Mouse (Mus musculus) ES-E14 (cell line): Measurements from ENCODE around the gene Antxr1. TPM values are rescaled to one million over a fixed set of nuclear protein-coding genes. Genes with fewer than 3 reads are reported as not detected.

Experiments used
- DNase-seq: peaks from one replicate; pipeline ENCODE4 v3.0.0-alpha.2; 2013; ENCODE audit warnings: low read depth, low spot score
- H3K27ac ChIP-seq: 2 replicates; pipeline ENCODE4 v1.5.1; 2012; ENCODE audit warnings: low read depth, mild to moderate bottlenecking, low read length, moderate library complexity, mixed read lengths; ENCODE audit not compliant: poor library complexity, insufficient read depth, severe bottlenecking
- H3K36me3 ChIP-seq: 2 replicates; pipeline ENCODE4 v1.6.1; 2012; ENCODE audit warnings: mild to moderate bottlenecking, low read length, moderate library complexity, mixed read lengths; ENCODE audit not compliant: control insufficient read depth, poor library complexity, insufficient read depth, severe bottlenecking
- H3K4me1 ChIP-seq, 2 experiments: fragments of 150-350 bp in 1 of 2; sonication (generic) in 1 of 2; 2 replicates each; pipeline ENCODE4 v1.6.1; 2012; ENCODE audit warnings: low read length in 2 of 2, mild to moderate bottlenecking in 1 of 2, mixed read lengths in 1 of 2; ENCODE audit not compliant: control insufficient read depth in 2 of 2, insufficient read depth in 2 of 2, poor library complexity in 1 of 2
- H3K4me3 ChIP-seq, 2 experiments: fragments of 150-350 bp in 1 of 2; sonication (generic) in 1 of 2; 2 replicates each; pipeline ENCODE4 v1.5.1; 2012; ENCODE audit warnings: low read length in 2 of 2, low read depth in 1 of 2, mild to moderate bottlenecking in 1 of 2, mixed read lengths in 1 of 2; ENCODE audit not compliant: insufficient read depth in 1 of 2, poor library complexity in 1 of 2, severe bottlenecking in 1 of 2
- H3K9ac ChIP-seq: 2 replicates; pipeline ENCODE4 v1.6.1; 2012; ENCODE audit warnings: low read depth, mild to moderate bottlenecking, low read length, mixed read lengths; ENCODE audit not compliant: poor library complexity, insufficient read depth, severe bottlenecking
- H3K9me3 ChIP-seq: fragments of 150-350 bp; sonication (generic); 2 replicates; pipeline ENCODE4 v1.6.1; 2012; ENCODE audit warnings: low read depth, mild to moderate bottlenecking, low read length; ENCODE audit not compliant: control insufficient read depth, insufficient read depth
- CHD2 ChIP-seq: IDR thresholded peaks from 2 replicates; pipeline ENCODE4 v1.6.1; 2014; ENCODE audit warnings: mild to moderate bottlenecking, low read depth, low read length, inconsistent platforms
- HCFC1 ChIP-seq: IDR thresholded peaks from 2 replicates; pipeline ENCODE4 v1.6.1; 2012; ENCODE audit warnings: low read length, inconsistent platforms, borderline replicate concordance; ENCODE audit not compliant: insufficient read depth
- MAFK ChIP-seq: IDR thresholded peaks from 2 replicates; pipeline ENCODE4 v1.6.1; 2014; ENCODE audit warnings: mild to moderate bottlenecking, low read depth, low read length, inconsistent platforms; ENCODE audit not compliant: insufficient read depth
- ZC3H11A ChIP-seq: IDR thresholded peaks from 2 replicates; pipeline ENCODE4 v1.6.1; 2012; ENCODE audit warnings: low read depth, mild to moderate bottlenecking, inconsistent platforms, low read length, borderline replicate concordance
- ZNF384 ChIP-seq: IDR thresholded peaks from 2 replicates; pipeline ENCODE4 v1.6.1; 2012; ENCODE audit warnings: low read depth, low read length, inconsistent platforms
- in situ Hi-C, 2 experiments: fragments of 600-800 bp; cut with MboI; formaldehyde crosslinking; loops; one replicate each; pipeline ENCODE4 v1.15.1; 2025; ENCODE audit warnings: low sequenced_read_pairs in 2 of 2, inconsistent platforms in 1 of 2; ENCODE audit not compliant: unreplicated experiment in 2 of 2
- total RNA-seq: library from RNA; depleted of rRNA; stranded (reverse); fragments of 300-350 nt; gene quantifications from 2 replicates; pipeline ENCODE4 v1.2.3, GENCODE M21; 2012

Gene Antxr1
- total RNA-seq, 1 experiment = 2.5 TPM

GRCm38 (mm10) chr6:87161391-87162263, 174.0 kb downstream of the Antxr1 start:
- TF ChIP-seq CHD2 (no peak), ZNF384 (no peak), MAFK (no peak), ZC3H11A (no peak), HCFC1 (no peak)
- H3K27ac ChIP-seq = no peak overlapping the region
- H3K4me3 ChIP-seq = no peak overlapping the region
- no peaks in the 10 kb centered on the region for H3K4me1 ChIP-seq
- H3K9me3 ChIP-seq = no peaks in the 10 kb centered on the region
- no peak for DNase-seq
- H3K9ac ChIP-seq = no peak overlapping the region
- H3K36me3 ChIP-seq = no peaks in the 10 kb centered on the region
- in situ Hi-C loops = no loop called here

GRCm38 (mm10) chr6:87160196-87160595, 175.4 kb downstream of the Antxr1 start:
- in situ Hi-C loops = no loop called here
- Histone ChIP-seq H3K27ac (no peak overlapping the region), H3K4me1 (no peaks in the 10 kb centered on the region), H3K9me3 (no peaks in the 10 kb centered on the region), H3K9ac (no peak overlapping the region), H3K36me3 (no peaks in the 10 kb centered on the region), H3K4me3 (no peak overlapping the region)
- no peak for DNase-seq
- TF ChIP-seq MAFK (no peak), ZNF384 (no peak), ZC3H11A (no peak), CHD2 (no peak), HCFC1 (no peak)

GRCm38 (mm10) chr6:87158062-87158623, 177.5 kb downstream of the Antxr1 start:
- H3K4me3 ChIP-seq = no peak overlapping the region
- no peaks in the 10 kb centered on the region for H3K36me3 ChIP-seq
- H3K9me3 ChIP-seq = no peaks in the 10 kb centered on the region
- DNase-seq = no peak
- TF ChIP-seq ZC3H11A (no peak), HCFC1 (no peak), MAFK (no peak), CHD2 (no peak), ZNF384 (no peak)
- in situ Hi-C loops = no loop called here
- no peak overlapping the region for H3K9ac ChIP-seq
- H3K4me1 ChIP-seq = no peaks in the 10 kb centered on the region
- H3K27ac ChIP-seq = no peak overlapping the region

- Histone ChIP-seq H3K4me3 (no peak overlapping the region), H3K27ac (no peak overlapping the region; the same call in 1 of the 2 replicates), H3K4me1 (no peaks in the 10 kb centered on the region), H3K9ac (no peak overlapping the region), H3K9me3 (no peaks in the 10 kb centered on the region), H3K36me3 (no peaks in the 10 kb centered on the region)
- in situ Hi-C loops = no loop called here
- no peak for DNase-seq
- TF ChIP-seq ZC3H11A = no peak
- peak; percentile 62; the same call in 1 of the 2 replicates for TF ChIP-seq MAFK
- TF ChIP-seq ZNF384 = no peak
These were observed 181.8 kb downstream of the Antxr1 start for GRCm38 (mm10) chr6:87153836-87154235.
